Mouse (Mus musculus) midbrain, postnatal 0 days (tissue): ENCODE results near the gene Six3. TPM values are rescaled to one million over a fixed set of nuclear protein-coding genes. Genes with fewer than 3 reads are reported as not detected.

Experiments
- ATAC-seq: fragments of 200-750 bp; cut with Nextera tagmentation; 2 replicates; pipeline ENCODE4 v1.8.0; 2017; ENCODE audit warnings: moderate number of reproducible peaks, mild to moderate bottlenecking, moderate TSS enrichment, moderate library complexity; ENCODE audit not compliant: low FRiP score
- DNase-seq: peaks from one replicate; pipeline ENCODE4 v3.0.0-alpha.2; 2015; ENCODE audit warnings: low spot score
- H3K27ac ChIP-seq: fragments of 300-500 bp; sonication (generic); 2 replicates; pipeline ENCODE4 v1.5.1; 2014; ENCODE audit warnings: low read depth, mild to moderate bottlenecking, low read length, mixed read lengths
- H3K27me3 ChIP-seq: fragments of 300-500 bp; sonication (generic); 2 replicates; pipeline ENCODE4 v1.6.1; 2014; ENCODE audit warnings: low read length, control low read depth, mixed read lengths; ENCODE audit not compliant: insufficient read depth
- H3K36me3 ChIP-seq: fragments of 300-500 bp; sonication (generic); 2 replicates; pipeline ENCODE4 v1.6.1; 2014; ENCODE audit warnings: low read length, control low read depth, mixed read lengths; ENCODE audit not compliant: insufficient read depth
- H3K4me1 ChIP-seq: fragments of 300-500 bp; sonication (generic); 2 replicates; pipeline ENCODE4 v1.6.1; 2014; ENCODE audit warnings: mild to moderate bottlenecking, control low read depth, antibody characterized with exemption, low read length, mixed read lengths; ENCODE audit not compliant: insufficient read depth
- H3K4me2 ChIP-seq: fragments of 300-500 bp; sonication (generic); 2 replicates; pipeline ENCODE4 v1.6.1; 2014; ENCODE audit warnings: low read depth, mild to moderate bottlenecking, low read length, mixed read lengths; ENCODE audit not compliant: poor library complexity, severe bottlenecking
- H3K4me3 ChIP-seq: fragments of 300-500 bp; sonication (generic); 2 replicates; pipeline ENCODE4 v1.5.1; 2014; ENCODE audit warnings: low read depth, mild to moderate bottlenecking, low read length, moderate library complexity
- H3K9ac ChIP-seq: fragments of 300-500 bp; sonication (generic); replicated peaks from 2 replicates; pipeline ENCODE4 v1.6.1; 2014; ENCODE audit warnings: mild to moderate bottlenecking, low read length, moderate library complexity, mixed read lengths; ENCODE audit not compliant: poor library complexity, severe bottlenecking
- H3K9me3 ChIP-seq: fragments of 300-500 bp; sonication (generic); 2 replicates; pipeline ENCODE4 v1.6.1; 2016; ENCODE audit warnings: low read length, control low read depth
- CTCF ChIP-seq: IDR thresholded peaks from 2 replicates; pipeline ENCODE4 v1.5.1; 2016; ENCODE audit warnings: antibody characterized with exemption, mild to moderate bottlenecking
- WGBS: fragments of 180-500 bp; shearing (Covaris S2); extraction: QIAGEN DNeasy Blood & Tissue Kit; methylation state at CpG from one replicate; pipeline ENCODE4 v1.1.7; 2014; 5-methylcytosine and 5-hydroxymethylcytosine counted together
- polyA plus RNA-seq: library from polyadenylated mRNA; unstranded; fragments of >200 nt; fragmentation: Nextera tagmentation; extraction: Ambion mirVana; gene quantifications from 2 replicates; pipeline ENCODE4 v1.2.1, GENCODE M21; 2015
- total RNA-seq: library from RNA; depleted of rRNA; stranded (reverse); fragments of >200 nt; gene quantifications from 2 replicates; pipeline ENCODE4 v1.2.3, GENCODE M21; 2014

Gene Six3
- total and polyA plus RNA-seq, 2 experiments from 2014 or later, result 12.8 to 28.0 TPM

- no peak for TF ChIP-seq CTCF
- H3K9me3 ChIP-seq, result no peaks in the 10 kb centered on the region
- DNase-seq (no peak), ATAC-seq (no peak)
- peaks cover 90% of the 10 kb centered on the region for H3K27me3 ChIP-seq
- H3K36me3 ChIP-seq, result no peaks in the 10 kb centered on the region
- 2% methylated on average over 32 of the region's 34 CpGs for WGBS
- H3K4me1 ChIP-seq, result no peaks in the 10 kb centered on the region
- H3K4me3 ChIP-seq, result peak overlapping the region; percentile 19
- no peak overlapping the region for H3K9ac ChIP-seq
- H3K4me2 ChIP-seq, result peak overlapping the region; percentile 35
- H3K27ac ChIP-seq, result peak overlapping the region; percentile 47
Observed at GRCm38 (mm10) chr17:85618359-85619112, 5.1 kb downstream of the Six3 start.

GRCm38 (mm10) chr17:85619113-85620085 lies 6.0 kb downstream of the Six3 start:
- Histone ChIP-seq H3K4me2 (peak overlapping the region; percentile 20; the same call in 1 of the 2 replicates), H3K9ac (no peak overlapping the region), H3K9me3 (no peaks in the 10 kb centered on the region), H3K4me3 (peak overlapping the region; percentile 6; the same call in 1 of the 2 replicates), H3K27ac (0 out of 2 replicates have a peak overlapping the region, but pooled peaks have one; percentile 47), H3K27me3 (peaks cover 82% of the 10 kb centered on the region), H3K4me1 (no peaks in the 10 kb centered on the region), H3K36me3 (no peaks in the 10 kb centered on the region)
- TF ChIP-seq CTCF, result no peak
- DNase-seq (no peak), ATAC-seq (no peak)
- WGBS, result 4% methylated on average over 20 of the region's 20 CpGs

GRCm38 (mm10) chr17:85620086-85620481 lies 6.7 kb downstream of the Six3 start:
- Histone ChIP-seq H3K4me3 (0 out of 2 replicates have a peak overlapping the region, but pooled peaks have one; percentile 1), H3K4me1 (no peaks in the 10 kb centered on the region), H3K27me3 (peaks cover 75% of the 10 kb centered on the region), H3K9ac (no peak overlapping the region), H3K36me3 (no peaks in the 10 kb centered on the region), H3K4me2 (no peak overlapping the region), H3K27ac (no peak overlapping the region), H3K9me3 (no peaks in the 10 kb centered on the region)
- TF ChIP-seq CTCF, result no peak
- DNase-seq (no peak), ATAC-seq (no peak)
- WGBS, result 4% methylated on average over 6 of the region's 6 CpGs

- under 1% methylated on average over 52 of the region's 54 CpGs for WGBS
- no peaks in the 10 kb centered on the region for H3K36me3 ChIP-seq
- peak; percentile 57; the same call in 1 of the 2 replicates for ATAC-seq
- H3K27me3 ChIP-seq, result peaks cover 67% of the 10 kb centered on the region
- H3K9ac ChIP-seq, result peak overlapping the region; percentile 54
- H3K4me1 ChIP-seq, result no peaks in the 10 kb centered on the region
- TF ChIP-seq CTCF, result no peak
- H3K4me2 ChIP-seq, result peak overlapping the region; percentile 41
- H3K9me3 ChIP-seq, result no peaks in the 10 kb centered on the region
- DNase-seq, result peak; percentile 24
- peak overlapping the region; percentile 34 for H3K4me3 ChIP-seq
- H3K27ac ChIP-seq, result peak overlapping the region; percentile 59; the same call in 1 of the 2 replicates
Observed at GRCm38 (mm10) chr17:85620680-85621504, 7.5 kb downstream of the Six3 start.

- Histone ChIP-seq H3K27me3 (peaks cover 67% of the 10 kb centered on the region), H3K9me3 (no peaks in the 10 kb centered on the region), H3K9ac (peak overlapping the region; percentile 54), H3K4me1 (no peaks in the 10 kb centered on the region), H3K4me3 (peak overlapping the region; percentile 34), H3K4me2 (peak overlapping the region; percentile 41), H3K36me3 (no peaks in the 10 kb centered on the region), H3K27ac (peak overlapping the region; percentile 59)
- no peak for TF ChIP-seq CTCF
- ATAC-seq (no peak), DNase-seq (no peak)
- under 1% methylated on average over 66 of the region's 67 CpGs for WGBS
Observed at GRCm38 (mm10) chr17:85621505-85622310, 8.3 kb downstream of the Six3 start.
